ENCODE assay signal across 29 mouse cellular contexts in genomic region chr10:23884910-23885309, GRCm38 (mm10). TPM values are rescaled to one million over a fixed set of nuclear protein-coding genes. Genes with fewer than 3 reads are reported as not detected.
DNase-seq lines count a peak whose midpoint lies in the region; ATAC-seq and TF ChIP-seq lines count a peak whose summit lies in the region.
"Had no signal": no experiment of that assay in that cellular context is flagged by ENCODE, and none has a peak within 500 bp of the region (broad histone marks: within the 10 kb centered on the region; RNA-seq: fewer than 3 reads in every experiment).

No protein-coding gene starts in this region.

- H3K4me2 ChIP-seq in liver, embryonic 11.5 days = no peak overlapping the region
- no peak overlapping the region for H3K4me2 ChIP-seq in liver, postnatal 0 days (ENCODE audit: low read depth, low read length)
- H3K4me2 ChIP-seq: embryonic facial prominence, embryonic 13.5 days; embryonic facial prominence, embryonic 15.5 days; forebrain, embryonic 12.5 days had no signal

- no peaks in the 10 kb centered on the region for H3K36me3 ChIP-seq in kidney, adult 2 months (ENCODE audit: control insufficient read depth, insufficient read depth, low read length)
- H3K36me3 ChIP-seq in liver, adult 2 months (ENCODE audit: control insufficient read depth, insufficient read depth, low read length) = no peaks in the 10 kb centered on the region
- H3K36me3 ChIP-seq in liver, embryonic 11.5 days (ENCODE audit: control insufficient read depth, insufficient read depth, low read length) = no peaks in the 10 kb centered on the region
- no peaks in the 10 kb centered on the region for H3K36me3 ChIP-seq in liver, postnatal 0 days (replicated peaks; ENCODE audit: insufficient read depth, low read length)
- H3K36me3 ChIP-seq: embryonic facial prominence, embryonic 13.5 days; embryonic facial prominence, embryonic 15.5 days; forebrain, embryonic 10.5 days; forebrain, embryonic 12.5 days had no signal

- no peak overlapping the region for H3K27ac ChIP-seq in kidney, adult 2 months (ENCODE audit: insufficient read depth, low read depth, low read length)
- H3K27ac ChIP-seq in liver, adult 2 months (replicated peaks; ENCODE audit: insufficient read depth, low read depth, low read length) = no peak overlapping the region
- no peak overlapping the region for H3K27ac ChIP-seq in liver, embryonic 11.5 days (ENCODE audit: low read depth, low read length)
- H3K27ac ChIP-seq in liver, postnatal 0 days (ENCODE audit: low read depth) = peak overlapping the region; percentile 81
- H3K27ac ChIP-seq: embryonic facial prominence, embryonic 13.5 days; embryonic facial prominence, embryonic 15.5 days; forebrain, embryonic 10.5 days; forebrain, embryonic 12.5 days had no signal

- DNase-seq in kidney, adult 2 months = peak; percentile 46
- no peak for DNase-seq in kidney, postnatal 25 days
- DNase-seq in liver, adult 2 months (ENCODE audit: extremely low read depth, low read depth, low spot score) = peak; percentile 95
- no peak for DNase-seq in liver, embryonic 11.5 days (ENCODE audit: low spot score)
- DNase-seq in liver, postnatal 0 days = no peak
- DNase-seq in liver = no peak
- DNase-seq: adrenal gland, adult 2 months; adrenal gland, postnatal 10 days; adrenal gland, postnatal 25 days; cerebellum, adult 11 months; cerebellum, adult 18-20 months; cerebellum, adult 8-10 months; cerebellum, adult 9-11 months; cerebellum, postnatal 14 days; cerebellum, postnatal 36 days; embryo, embryonic 11 days had no signal

- no peak for TF ChIP-seq CTCF in kidney, adult 2 months (conservative IDR thresholded peaks at IDR 0.05; ENCODE audit: insufficient read depth, insufficient read length, low read depth, low read length)
- TF ChIP-seq CTCF in liver, adult 2 months (IDR thresholded peaks at IDR 0.05; ENCODE audit: low read depth, low read length) = no peak
- no peak for TF ChIP-seq CTCF in liver, postnatal 0 days (IDR thresholded peaks at IDR 0.05; ENCODE audit: low read depth)

- peak; percentile 64; the same call in 1 of the 2 replicates for TF ChIP-seq EP300 in liver, postnatal 0 days (IDR thresholded peaks at IDR 0.05; ENCODE audit: low read depth)

- no peaks in the 10 kb centered on the region for H3K79me2 ChIP-seq in liver, adult 2 months (ENCODE audit: control insufficient read depth, insufficient read depth, low read length)

- no peaks in the 10 kb centered on the region for H3K9me3 ChIP-seq in liver, embryonic 11.5 days (ENCODE audit: control insufficient read depth, low read length)
- no peaks in the 10 kb centered on the region for H3K9me3 ChIP-seq in liver, postnatal 0 days (ENCODE audit: low read length)
- H3K9me3 ChIP-seq: embryonic facial prominence, embryonic 13.5 days; embryonic facial prominence, embryonic 15.5 days; forebrain, embryonic 10.5 days; forebrain, embryonic 12.5 days had no signal

- no peaks in the 10 kb centered on the region for H3K27me3 ChIP-seq in kidney, adult 2 months (replicated peaks; ENCODE audit: control insufficient read depth, insufficient read depth, low read length)
- no peaks in the 10 kb centered on the region for H3K27me3 ChIP-seq in liver, adult 2 months (ENCODE audit: control insufficient read depth, insufficient read depth, low read length)
- H3K27me3 ChIP-seq in liver, embryonic 11.5 days (replicated peaks; ENCODE audit: control insufficient read depth, insufficient read depth, low read length) = no peaks in the 10 kb centered on the region
- no peaks in the 10 kb centered on the region for H3K27me3 ChIP-seq in liver, postnatal 0 days (ENCODE audit: insufficient read depth, low read length)
- H3K27me3 ChIP-seq: embryonic facial prominence, embryonic 13.5 days; embryonic facial prominence, embryonic 15.5 days; forebrain, embryonic 12.5 days had no signal

- 43% methylated on average over 1 of the region's 1 CpGs for WGBS in kidney, adult 2 months
- 20% methylated on average over 1 of the region's 1 CpGs for WGBS in liver, adult 2 months
- 75% methylated on average over 1 of the region's 1 CpGs for WGBS in liver, embryonic 11.5 days
- 51% methylated on average over 1 of the region's 1 CpGs for WGBS in liver, postnatal 0 days (ENCODE audit: insufficient replicate concordance)

- no peak for TF ChIP-seq POLR2A in kidney, adult 2 months (IDR thresholded peaks at IDR 0.05; ENCODE audit: low read depth, low read length)
- TF ChIP-seq POLR2A in liver, adult 2 months (IDR thresholded peaks at IDR 0.05; ENCODE audit: extremely low read depth, insufficient read depth, low read length) = no peak

- H3K4me1 ChIP-seq in kidney, adult 2 months (ENCODE audit: control insufficient read depth, insufficient read depth, low read length) = no peaks in the 10 kb centered on the region
- peaks cover 5% of the 10 kb centered on the region for H3K4me1 ChIP-seq in liver, adult 2 months (ENCODE audit: control insufficient read depth, insufficient read depth, low read length)
- no peaks in the 10 kb centered on the region for H3K4me1 ChIP-seq in liver, embryonic 11.5 days (replicated peaks; ENCODE audit: control insufficient read depth, insufficient read depth, low read length)
- H3K4me1 ChIP-seq in liver, postnatal 0 days (ENCODE audit: insufficient read depth) = no peaks in the 10 kb centered on the region
- H3K4me1 ChIP-seq: embryonic facial prominence, embryonic 13.5 days; embryonic facial prominence, embryonic 15.5 days; forebrain, embryonic 10.5 days; forebrain, embryonic 12.5 days had no signal

- no peak for ATAC-seq in liver, embryonic 11.5 days (replicated peaks; ENCODE audit: low FRiP score)
- ATAC-seq in liver, postnatal 0 days = peak; percentile 87
- ATAC-seq: forebrain, embryonic 14.5 days had no signal

- H3K9ac ChIP-seq in liver, adult 2 months (ENCODE audit: low read depth, low read length) = no peak overlapping the region
- no peak overlapping the region for H3K9ac ChIP-seq in liver, embryonic 11.5 days (ENCODE audit: low read depth, low read length)
- no peak overlapping the region for H3K9ac ChIP-seq in liver, postnatal 0 days (replicated peaks)
- H3K9ac ChIP-seq: embryonic facial prominence, embryonic 13.5 days; embryonic facial prominence, embryonic 15.5 days; forebrain, embryonic 12.5 days had no signal

- H3K4me3 ChIP-seq in kidney, adult 2 months (ENCODE audit: insufficient read depth, low read depth, low read length) = no peak overlapping the region
- no peak overlapping the region for H3K4me3 ChIP-seq in liver, adult 2 months (ENCODE audit: insufficient read depth, low read depth, low read length)
- no peak overlapping the region for H3K4me3 ChIP-seq in liver, embryonic 11.5 days (ENCODE audit: low read depth, low read length)
- no peak overlapping the region for H3K4me3 ChIP-seq in liver, postnatal 0 days (ENCODE audit: low read depth, low read length)
- H3K4me3 ChIP-seq: embryonic facial prominence, embryonic 13.5 days; embryonic facial prominence, embryonic 15.5 days; erythroblast, embryonic 14.5 days; forebrain, embryonic 10.5 days; forebrain, embryonic 12.5 days had no signal

RNA-seq across cellular contexts. Expression of gene Vnn1, which starts 9.6 kb away (rescaled TPM):
- 69.6 and 78.5 TPM in 2 replicates for polyA plus RNA-seq in kidney, adult 2 months (2012; rRNA removed)
- 18.5 and 48.4 TPM in 2 replicates for total RNA-seq in liver, adult 2 months (2014; rRNA removed)
- polyA plus RNA-seq in liver, adult 2 months (2012; rRNA removed) = 34.7 and 40.5 TPM in 2 replicates
- 1.3 and 1.4 TPM in 2 replicates for polyA plus RNA-seq in liver, embryonic 11.5 days (2014; fragmentation: Nextera tagmentation; extraction: Ambion mirVana)
- polyA plus RNA-seq in liver, postnatal 0 days (2015; fragmentation: Nextera tagmentation; extraction: Ambion mirVana) = 13.9 and 20.5 TPM in 2 replicates
- total RNA-seq: common myeloid progenitor, adult 5-6 weeks; MEL had no signal
- polyA plus RNA-seq: erythroblast, embryonic 14.5 days had no signal

RNA-seq across cellular contexts. Expression of gene Vnn3, which starts 33.6 kb away (rescaled TPM):
- 0.57 and 0.59 TPM in 2 replicates for polyA plus RNA-seq in kidney, adult 2 months (2012; rRNA removed)
- 86.2 and 110 TPM in 2 replicates for total RNA-seq in liver, adult 2 months (2014; rRNA removed)
- polyA plus RNA-seq in liver, adult 2 months (2012; rRNA removed) = 54.9 and 58.7 TPM in 2 replicates
- not detected in 2 replicates for polyA plus RNA-seq in liver, embryonic 11.5 days (2014; fragmentation: Nextera tagmentation; extraction: Ambion mirVana)
- 129 and 137 TPM in 2 replicates for polyA plus RNA-seq in liver, postnatal 0 days (2015; fragmentation: Nextera tagmentation; extraction: Ambion mirVana)
- total RNA-seq: common myeloid progenitor, adult 5-6 weeks; ES-E14; MEL had no signal
- polyA plus RNA-seq: C2C12; embryonic facial prominence, embryonic 11.5 days; embryonic facial prominence, embryonic 13.5 days; erythroblast, embryonic 14.5 days; forebrain, embryonic 10.5 days; forebrain, embryonic 12.5 days; forebrain, embryonic 14.5 days had no signal

RNA-seq across cellular contexts. Expression of gene Taar1, which starts 35.2 kb away (rescaled TPM):
- not detected in 2 replicates for polyA plus RNA-seq in kidney, adult 2 months (2012; rRNA removed)
- not detected in 2 replicates for total RNA-seq in liver, adult 2 months (2014; rRNA removed)
- polyA plus RNA-seq in liver, adult 2 months (2012; rRNA removed) = not detected in 2 replicates
- polyA plus RNA-seq in liver, embryonic 11.5 days (2014; fragmentation: Nextera tagmentation; extraction: Ambion mirVana) = not detected in 2 replicates
- not detected in 2 replicates for polyA plus RNA-seq in liver, postnatal 0 days (2015; fragmentation: Nextera tagmentation; extraction: Ambion mirVana)
- total RNA-seq: adrenal gland, adult 2 months; adrenal gland, postnatal 10 days; adrenal gland, postnatal 25 days; adrenal gland, postnatal 4 days; common myeloid progenitor, adult 5-6 weeks; ES-E14; MEL had no signal
- polyA plus RNA-seq: adrenal gland, adult 2 months; brain, embryonic 14.5 days; C2C12; embryonic facial prominence, embryonic 11.5 days; embryonic facial prominence, embryonic 13.5 days; embryonic facial prominence, embryonic 15.5 days; erythroblast, embryonic 14.5 days; forebrain, embryonic 10.5 days; forebrain, embryonic 12.5 days; forebrain, embryonic 14.5 days had no signal

RNA-seq across cellular contexts. Expression of gene Taar2, which starts 53.5 kb away (rescaled TPM):
- not detected in 2 replicates for polyA plus RNA-seq in kidney, adult 2 months (2012; rRNA removed)
- not detected in 2 replicates for total RNA-seq in liver, adult 2 months (2014; rRNA removed)
- not detected in 2 replicates for polyA plus RNA-seq in liver, adult 2 months (2012; rRNA removed)
- polyA plus RNA-seq in liver, embryonic 11.5 days (2014; fragmentation: Nextera tagmentation; extraction: Ambion mirVana) = not detected in 2 replicates
- polyA plus RNA-seq in liver, postnatal 0 days (2015; fragmentation: Nextera tagmentation; extraction: Ambion mirVana) = not detected in 2 replicates
- total RNA-seq: adrenal gland, adult 2 months; adrenal gland, postnatal 10 days; adrenal gland, postnatal 25 days; adrenal gland, postnatal 4 days; common myeloid progenitor, adult 5-6 weeks; ES-E14; MEL had no signal
- polyA plus RNA-seq: adrenal gland, adult 2 months; C2C12; embryonic facial prominence, embryonic 11.5 days; erythroblast, embryonic 14.5 days; forebrain, embryonic 10.5 days; forebrain, embryonic 12.5 days; forebrain, embryonic 14.5 days had no signal

Comparison
In these comparisons a context has a peak if more than half of its experiments do, and no peak if none do; other contexts are left out.
1. DNase-seq: peak in kidney, adult 2 months (single experiment) and liver, adult 2 months (single experiment); none in kidney, postnatal 25 days (0 of 2), liver, embryonic 11.5 days (single experiment), liver, postnatal 0 days (single experiment) and liver (single experiment).
2. RNA of gene Vnn3, which starts 33.6 kb away (polyA plus RNA-seq): 129 to 137 TPM in liver, postnatal 0 days and 54.9 to 58.7 TPM in liver, adult 2 months; 0.57 to 0.59 TPM in kidney, adult 2 months and not detected in liver, embryonic 11.5 days; every median in the first group is over 10 times any median in the second.